Mouse (Mus musculus): ENCODE data around the gene Serpina3i. TPM values are rescaled to one million over a fixed set of nuclear protein-coding genes. Genes with fewer than 3 reads are reported as not detected.
"Not testable (repeated sequence)": the region's sequence is repeated elsewhere in the genome, so short reads cannot be mapped to it uniquely, and the experiment has no call there.

The Serpina3i gene
- polyA plus RNA-seq, 1 experiment from 2014 or later: 0.09 TPM

GRCm38 (mm10) chr12:104235915-104236314 is 27.0 kb upstream of the Serpina3i start, which contains the start of gene Serpina3g:
TSS of gene Serpina3g (plus strand) at chr12:104236245.
- no peaks in the 10 kb centered on the region for H3K9me3 ChIP-seq (ENCODE audit: control insufficient read depth, low read length)
- no peaks in the 10 kb centered on the region for H3K36me3 ChIP-seq (ENCODE audit: control insufficient read depth, insufficient read depth, low read length)
- no peak within 1 kb of the TSS for H3K27ac ChIP-seq (ENCODE audit: low read depth, low read length)
- no peaks in the 10 kb centered on the region for H3K27me3 ChIP-seq (ENCODE audit: control insufficient read depth, insufficient read depth, low read length)
- H3K4me3 ChIP-seq (ENCODE audit: low read depth, low read length): no peak within 1 kb of the TSS
- DNase-seq (ENCODE audit: low spot score): no peak
- H3K4me2 ChIP-seq (ENCODE audit: low read depth, low read length, severe bottlenecking): no peak within 1 kb of the TSS
- H3K9ac ChIP-seq (ENCODE audit: low read length): no peak within 1 kb of the TSS
- H3K4me1 ChIP-seq (replicated peaks; ENCODE audit: control insufficient read depth, insufficient read depth, low read length): no peaks in the 10 kb centered on the region
- ATAC-seq (replicated peaks; ENCODE audit: low FRiP score): no peak
- WGBS: 79% methylated on average over 5 of the region's 5 CpGs

DNA sequence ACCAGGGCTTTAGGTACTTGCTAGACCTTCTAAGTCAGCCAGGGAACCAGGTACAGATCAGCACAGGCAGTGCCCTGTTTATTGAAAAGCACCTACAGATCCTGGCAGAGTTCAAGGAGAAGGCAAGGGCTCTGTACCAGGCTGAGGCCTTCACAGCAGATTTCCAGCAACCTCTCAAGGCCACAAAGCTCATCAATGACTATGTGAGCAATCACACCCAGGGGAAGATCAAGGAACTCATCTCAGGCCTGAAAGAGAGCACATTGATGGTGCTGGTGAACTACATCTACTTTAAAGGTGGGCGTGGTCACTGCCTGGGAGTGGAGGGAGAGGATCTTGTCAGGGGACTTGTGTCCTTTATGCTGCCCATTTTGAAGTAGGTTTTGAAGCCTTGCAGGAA is 24.9 kb upstream of the Serpina3i start:
- not testable (repeated sequence) for H3K27me3 ChIP-seq (ENCODE audit: control insufficient read depth, insufficient read depth, low read length); H3K4me1 ChIP-seq (replicated peaks; ENCODE audit: control insufficient read depth, insufficient read depth, low read length); ATAC-seq (replicated peaks; ENCODE audit: low FRiP score); H3K4me3 ChIP-seq (ENCODE audit: low read depth, low read length); DNase-seq (ENCODE audit: low spot score); H3K36me3 ChIP-seq (ENCODE audit: control insufficient read depth, insufficient read depth, low read length); H3K4me2 ChIP-seq (ENCODE audit: low read depth, low read length, severe bottlenecking); H3K27ac ChIP-seq (ENCODE audit: low read depth, low read length); H3K9ac ChIP-seq (ENCODE audit: low read length); H3K9me3 ChIP-seq (ENCODE audit: control insufficient read depth, low read length)
- 87% methylated on average over 1 of the region's 1 CpGs for WGBS

DNA sequence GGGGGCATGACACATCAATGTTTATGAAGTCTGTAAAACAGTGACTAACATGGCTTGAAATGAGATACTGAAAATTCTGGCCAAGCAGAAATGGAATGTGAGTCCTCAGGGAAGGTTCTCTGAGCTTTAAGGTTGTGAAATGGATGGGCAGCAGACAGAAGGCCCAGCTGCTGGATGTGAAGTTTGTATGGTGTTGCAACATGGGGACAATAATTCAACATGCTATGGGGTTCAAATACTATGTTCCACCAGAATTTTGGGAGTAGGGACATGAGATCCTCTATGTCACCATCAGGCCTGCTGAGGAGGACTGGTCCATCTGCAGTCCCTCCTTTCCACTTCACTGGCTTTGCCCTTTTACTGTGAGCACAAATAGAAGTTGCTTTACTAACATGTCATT is 19.6 kb upstream of the Serpina3i start:
- DNase-seq (ENCODE audit: low spot score): no peak
- Histone ChIP-seq H3K9me3 (ENCODE audit: control insufficient read depth, low read length) (no peaks in the 10 kb centered on the region), H3K36me3 (ENCODE audit: control insufficient read depth, insufficient read depth, low read length) (no peaks in the 10 kb centered on the region), H3K4me2 (ENCODE audit: low read depth, low read length, severe bottlenecking) (no peak overlapping the region), H3K4me1 (replicated peaks; ENCODE audit: control insufficient read depth, insufficient read depth, low read length) (no peaks in the 10 kb centered on the region; the same call in 1 of the 2 replicates), H3K9ac (ENCODE audit: low read length) (no peak overlapping the region), H3K4me3 (ENCODE audit: low read depth, low read length) (no peak overlapping the region), H3K27me3 (ENCODE audit: control insufficient read depth, insufficient read depth, low read length) (no peaks in the 10 kb centered on the region), H3K27ac (ENCODE audit: low read depth, low read length) (no peak overlapping the region)
- ATAC-seq (replicated peaks; ENCODE audit: low FRiP score): no peak

DNA sequence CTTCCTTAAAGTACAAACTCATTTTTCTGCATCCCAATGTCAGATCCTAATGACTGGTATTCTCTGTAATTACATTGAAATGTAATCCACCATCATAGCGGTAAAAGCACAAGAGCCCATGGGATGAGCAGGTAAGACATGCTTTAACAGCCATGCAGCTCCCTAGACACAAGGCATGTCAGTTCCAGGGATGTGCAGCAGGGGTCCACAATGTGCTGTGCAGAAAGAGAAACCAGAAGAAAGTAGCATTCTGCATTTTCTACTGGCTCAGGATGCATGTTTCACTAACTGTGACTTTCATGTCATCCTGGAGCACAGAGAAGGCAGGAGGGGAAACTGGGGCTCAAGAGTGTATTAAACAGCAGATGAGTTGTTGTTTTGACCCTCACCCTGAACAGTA is 17.8 kb upstream of the Serpina3i start:
- Histone ChIP-seq H3K9me3 (ENCODE audit: control insufficient read depth, low read length) (no peaks in the 10 kb centered on the region), H3K4me2 (ENCODE audit: low read depth, low read length, severe bottlenecking) (no peak overlapping the region), H3K27me3 (ENCODE audit: control insufficient read depth, insufficient read depth, low read length) (no peaks in the 10 kb centered on the region), H3K36me3 (ENCODE audit: control insufficient read depth, insufficient read depth, low read length) (no peaks in the 10 kb centered on the region), H3K27ac (ENCODE audit: low read depth, low read length) (no peak overlapping the region), H3K9ac (ENCODE audit: low read length) (no peak overlapping the region), H3K4me3 (ENCODE audit: low read depth, low read length) (no peak overlapping the region), H3K4me1 (replicated peaks; ENCODE audit: control insufficient read depth, insufficient read depth, low read length) (no peaks in the 10 kb centered on the region; the same call in 1 of the 2 replicates)
- DNase-seq (ENCODE audit: low spot score): no peak
- WGBS: 82% methylated on average over 1 of the region's 1 CpGs
- ATAC-seq (replicated peaks; ENCODE audit: low FRiP score): no peak

GRCm38 (mm10) chr12:104245595-104245994 is 17.3 kb upstream of the Serpina3i start:
- DNase-seq (ENCODE audit: low spot score) (no peak), ATAC-seq (replicated peaks; ENCODE audit: low FRiP score) (no peak)
- Histone ChIP-seq H3K4me3 (ENCODE audit: low read depth, low read length) (no peak overlapping the region), H3K4me2 (ENCODE audit: low read depth, low read length, severe bottlenecking) (no peak overlapping the region), H3K9ac (ENCODE audit: low read length) (no peak overlapping the region), H3K36me3 (ENCODE audit: control insufficient read depth, insufficient read depth, low read length) (no peaks in the 10 kb centered on the region), H3K9me3 (ENCODE audit: control insufficient read depth, low read length) (no peaks in the 10 kb centered on the region), H3K27ac (ENCODE audit: low read depth, low read length) (no peak overlapping the region), H3K4me1 (replicated peaks; ENCODE audit: control insufficient read depth, insufficient read depth, low read length) (no peaks in the 10 kb centered on the region; the same call in 1 of the 2 replicates), H3K27me3 (ENCODE audit: control insufficient read depth, insufficient read depth, low read length) (no peaks in the 10 kb centered on the region)
- WGBS: 85% methylated on average over 3 of the region's 3 CpGs

- ATAC-seq (replicated peaks; ENCODE audit: low FRiP score): no peak
- Histone ChIP-seq H3K27me3 (ENCODE audit: control insufficient read depth, insufficient read depth, low read length) (no peaks in the 10 kb centered on the region), H3K4me2 (ENCODE audit: low read depth, low read length, severe bottlenecking) (no peak overlapping the region), H3K9ac (ENCODE audit: low read length) (no peak overlapping the region), H3K4me3 (ENCODE audit: low read depth, low read length) (no peak overlapping the region), H3K4me1 (replicated peaks; ENCODE audit: control insufficient read depth, insufficient read depth, low read length) (no peaks in the 10 kb centered on the region; the same call in 1 of the 2 replicates), H3K36me3 (ENCODE audit: control insufficient read depth, insufficient read depth, low read length) (no peaks in the 10 kb centered on the region), H3K27ac (ENCODE audit: low read depth, low read length) (no peak overlapping the region), H3K9me3 (ENCODE audit: control insufficient read depth, low read length) (no peaks in the 10 kb centered on the region)
- no peak for DNase-seq (ENCODE audit: low spot score)
Observed at GRCm38 (mm10) chr12:104247553-104248002, 15.3 kb upstream of the Serpina3i start.

DNA sequence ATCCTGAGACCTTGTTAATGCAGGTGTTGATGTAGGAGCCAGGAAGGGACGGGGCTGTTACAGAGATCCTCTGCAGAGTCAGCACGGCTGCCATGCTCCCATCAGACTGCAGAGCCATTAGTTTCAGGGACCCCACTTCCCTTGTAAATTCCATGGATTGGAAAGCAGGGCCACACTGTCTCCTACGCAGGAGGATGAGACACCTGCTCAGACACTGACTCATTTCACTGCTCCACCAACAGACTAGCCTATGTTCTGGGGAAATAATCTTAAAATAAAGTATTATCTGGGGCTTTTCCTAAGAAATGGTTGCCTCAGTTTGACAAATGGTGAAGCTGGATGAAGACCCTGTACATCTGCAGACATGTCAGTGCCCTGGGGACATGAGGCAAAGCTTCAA is 14.7 kb upstream of the Serpina3i start:
- Histone ChIP-seq H3K36me3 (ENCODE audit: control insufficient read depth, insufficient read depth, low read length) (no peaks in the 10 kb centered on the region), H3K9me3 (ENCODE audit: control insufficient read depth, low read length) (no peaks in the 10 kb centered on the region)
- no peak for DNase-seq (ENCODE audit: low spot score)

GRCm38 (mm10) chr12:104261041-104261440 is 1.9 kb upstream of the Serpina3i start:
- no peak overlapping the region for H3K4me2 ChIP-seq (ENCODE audit: low read depth, low read length, severe bottlenecking)
- 60% methylated on average over 3 of the region's 3 CpGs for WGBS
- no peak overlapping the region for H3K27ac ChIP-seq (ENCODE audit: low read depth, low read length)
- no peaks in the 10 kb centered on the region for H3K36me3 ChIP-seq (ENCODE audit: control insufficient read depth, insufficient read depth, low read length)
- DNase-seq (ENCODE audit: low spot score) (no peak), ATAC-seq (replicated peaks; ENCODE audit: low FRiP score) (no peak)
- no peak overlapping the region for H3K9ac ChIP-seq (ENCODE audit: low read length)
- no peaks in the 10 kb centered on the region for H3K9me3 ChIP-seq (ENCODE audit: control insufficient read depth, low read length)
- no peak overlapping the region for H3K4me3 ChIP-seq (ENCODE audit: low read depth, low read length)
- H3K27me3 ChIP-seq (ENCODE audit: control insufficient read depth, insufficient read depth, low read length): no peaks in the 10 kb centered on the region
- no peaks in the 10 kb centered on the region; the same call in 1 of the 2 replicates for H3K4me1 ChIP-seq (replicated peaks; ENCODE audit: control insufficient read depth, insufficient read depth, low read length)

More for the DNA sequence above, 14.7 kb upstream of the Serpina3i start:
- Histone ChIP-seq H3K27ac (ENCODE audit: low read depth, low read length) (no peak overlapping the region), H3K4me3 (ENCODE audit: low read depth, low read length) (no peak overlapping the region), H3K9ac (ENCODE audit: low read length) (no peak overlapping the region), H3K4me1 (replicated peaks; ENCODE audit: control insufficient read depth, insufficient read depth, low read length) (no peaks in the 10 kb centered on the region; the same call in 1 of the 2 replicates), H3K27me3 (ENCODE audit: control insufficient read depth, insufficient read depth, low read length) (no peaks in the 10 kb centered on the region), H3K4me2 (ENCODE audit: low read depth, low read length, severe bottlenecking) (no peak overlapping the region)
- ATAC-seq (replicated peaks; ENCODE audit: low FRiP score): no peak
- 79% methylated on average over 3 of the region's 3 CpGs for WGBS

DNA sequence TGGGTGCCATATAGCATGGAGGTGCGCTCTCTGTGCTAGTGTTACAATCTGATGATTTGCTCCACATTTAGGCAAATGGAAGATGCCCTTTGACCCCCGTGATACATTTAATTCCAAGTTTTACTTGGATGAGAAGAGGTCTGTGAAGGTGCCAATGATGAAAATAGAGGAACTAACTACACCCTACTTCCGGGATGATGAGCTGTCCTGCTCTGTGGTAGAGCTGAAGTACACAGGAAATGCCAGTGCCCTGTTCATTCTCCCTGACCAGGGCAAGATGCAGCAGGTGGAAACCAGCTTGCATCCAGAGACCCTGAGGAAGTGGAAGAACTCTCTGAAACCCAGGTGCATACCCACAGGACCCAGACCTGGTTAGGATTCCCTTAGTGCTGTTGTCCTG is 3.5 kb downstream of the Serpina3i start:
- no peaks in the 10 kb centered on the region for H3K9me3 ChIP-seq (ENCODE audit: control insufficient read depth, low read length)
- H3K27ac ChIP-seq (ENCODE audit: low read depth, low read length): no peak overlapping the region
- no peaks in the 10 kb centered on the region; the same call in 1 of the 2 replicates for H3K4me1 ChIP-seq (replicated peaks; ENCODE audit: control insufficient read depth, insufficient read depth, low read length)
- no peaks in the 10 kb centered on the region for H3K27me3 ChIP-seq (ENCODE audit: control insufficient read depth, insufficient read depth, low read length)
- DNase-seq (ENCODE audit: low spot score) (no peak), ATAC-seq (replicated peaks; ENCODE audit: low FRiP score) (no peak)
- H3K36me3 ChIP-seq (ENCODE audit: control insufficient read depth, insufficient read depth, low read length): no peaks in the 10 kb centered on the region
- H3K9ac ChIP-seq (ENCODE audit: low read length): no peak overlapping the region
- 84% methylated on average over 3 of the region's 3 CpGs for WGBS
- no peak overlapping the region for H3K4me3 ChIP-seq (ENCODE audit: low read depth, low read length)
- H3K4me2 ChIP-seq (ENCODE audit: low read depth, low read length, severe bottlenecking): no peak overlapping the region
